Mouse (Mus musculus) lung, postnatal 4 days (tissue): ENCODE measurements around the gene Hic2.
"Not testable (repeated sequence)": the region's sequence is repeated elsewhere in the genome, so short reads cannot be mapped to it uniquely, and the experiment has no call there.

Experiments used
- DNase-seq, 2 experiments: peaks; one replicate each; pipeline ENCODE4 v3.0.0; 2021

Gene Hic2

GRCm38 (mm10) chr16:17232794-17233701 is at the start of gene Hic2:
Gene Hic2 (plus strand): TSS chr16:17233572.
- peak; percentile 96 to 97 for DNase-seq

DNA sequence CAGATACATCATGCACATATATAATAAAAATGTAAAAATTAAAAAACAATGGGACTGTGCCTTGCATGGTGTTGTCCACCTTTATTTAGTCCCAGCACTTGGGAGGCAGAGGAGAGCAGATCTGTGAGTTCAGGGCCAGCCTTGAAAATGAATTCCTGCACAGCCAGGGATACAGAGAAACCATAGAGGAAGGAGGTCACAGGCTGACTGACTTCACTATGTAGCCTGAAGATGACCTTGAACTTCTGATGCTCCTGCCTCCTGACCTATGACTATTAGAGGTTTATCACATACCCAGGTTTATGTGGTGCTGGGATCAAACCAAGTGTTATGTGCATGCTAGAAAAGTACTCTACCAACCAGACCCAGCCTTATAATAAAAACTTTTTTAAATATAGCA is 47.9 kb upstream of the Hic2 start:
- DNase-seq: no peak

- no peak for DNase-seq
Observed at GRCm38 (mm10) chr16:17193823-17194222, 39.5 kb upstream of the Hic2 start.

DNA sequence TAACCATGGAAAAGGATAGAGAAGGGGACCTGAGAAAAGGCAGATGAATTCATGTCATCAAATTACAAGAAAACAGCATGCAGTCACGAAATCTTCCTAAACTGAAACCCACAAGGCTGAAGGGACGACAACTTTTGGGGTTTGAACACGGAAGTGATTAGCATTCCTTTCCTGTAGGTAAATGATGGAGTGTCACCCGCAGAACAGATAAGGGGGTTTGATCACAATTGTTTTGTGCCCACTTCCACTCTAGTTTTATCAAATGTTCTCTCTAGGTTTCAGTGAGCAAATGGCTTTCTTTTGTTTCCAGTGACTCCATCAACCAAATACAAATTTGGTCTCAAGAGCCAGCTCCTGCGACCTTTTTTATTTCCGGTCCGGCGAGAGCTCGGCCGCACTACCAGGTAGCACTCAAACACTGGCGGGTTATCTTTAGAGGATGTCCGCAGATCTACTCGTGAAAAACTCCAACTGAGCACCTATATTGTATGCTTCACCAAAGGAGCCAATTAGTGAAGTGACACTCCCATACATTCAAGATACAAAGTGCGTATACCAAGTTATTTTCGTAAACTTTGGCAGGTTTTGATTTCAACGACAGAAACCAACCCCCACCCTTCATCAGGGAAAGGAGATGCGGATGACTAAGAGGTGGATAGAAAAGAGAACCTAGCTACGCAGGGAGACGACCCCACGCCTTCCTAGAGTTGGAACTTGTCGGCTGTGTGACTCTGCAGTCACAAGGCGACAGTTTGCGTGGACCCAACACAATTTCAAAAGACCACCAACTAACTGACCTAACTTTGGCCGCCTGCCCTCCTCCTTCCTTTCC is 33.0 kb upstream of the Hic2 start:
- DNase-seq: no peak

- peak; percentile 87 to 89 for DNase-seq
Observed at GRCm38 (mm10) chr16:17200953-17201707, 32.2 kb upstream of the Hic2 start.

- DNase-seq: no peak
Observed at GRCm38 (mm10) chr16:17201977-17202376, 31.4 kb upstream of the Hic2 start.

DNA sequence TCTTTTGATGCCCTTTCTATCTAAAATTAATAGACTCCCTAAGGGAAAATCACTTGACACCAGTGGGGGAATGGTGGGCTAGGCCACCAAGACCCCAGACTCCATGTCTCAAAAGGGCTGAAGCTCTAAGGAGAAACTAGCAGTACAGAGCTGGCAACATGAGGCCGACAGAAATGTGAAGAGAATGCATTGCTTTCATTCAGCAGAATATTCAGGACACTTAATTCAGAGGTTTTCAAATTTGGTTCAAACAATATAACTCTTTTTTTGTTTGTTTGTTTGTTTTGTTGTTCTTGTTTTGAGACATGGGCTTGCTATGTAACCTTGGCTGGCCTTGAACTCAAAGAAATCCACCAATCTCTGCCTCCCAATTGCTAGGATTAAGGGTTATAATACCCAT is 30.8 kb upstream of the Hic2 start, which contains the start of gene Ube2l3:
Gene Ube2l3, minus strand, starts transcription at position 101 of the 400 bp plus-strand sequence.
- no peak for DNase-seq

- peak in 1 of 2 experiments; percentile 45 for DNase-seq
Observed at GRCm38 (mm10) chr16:17204990-17205389, 28.4 kb upstream of the Hic2 start.

DNA sequence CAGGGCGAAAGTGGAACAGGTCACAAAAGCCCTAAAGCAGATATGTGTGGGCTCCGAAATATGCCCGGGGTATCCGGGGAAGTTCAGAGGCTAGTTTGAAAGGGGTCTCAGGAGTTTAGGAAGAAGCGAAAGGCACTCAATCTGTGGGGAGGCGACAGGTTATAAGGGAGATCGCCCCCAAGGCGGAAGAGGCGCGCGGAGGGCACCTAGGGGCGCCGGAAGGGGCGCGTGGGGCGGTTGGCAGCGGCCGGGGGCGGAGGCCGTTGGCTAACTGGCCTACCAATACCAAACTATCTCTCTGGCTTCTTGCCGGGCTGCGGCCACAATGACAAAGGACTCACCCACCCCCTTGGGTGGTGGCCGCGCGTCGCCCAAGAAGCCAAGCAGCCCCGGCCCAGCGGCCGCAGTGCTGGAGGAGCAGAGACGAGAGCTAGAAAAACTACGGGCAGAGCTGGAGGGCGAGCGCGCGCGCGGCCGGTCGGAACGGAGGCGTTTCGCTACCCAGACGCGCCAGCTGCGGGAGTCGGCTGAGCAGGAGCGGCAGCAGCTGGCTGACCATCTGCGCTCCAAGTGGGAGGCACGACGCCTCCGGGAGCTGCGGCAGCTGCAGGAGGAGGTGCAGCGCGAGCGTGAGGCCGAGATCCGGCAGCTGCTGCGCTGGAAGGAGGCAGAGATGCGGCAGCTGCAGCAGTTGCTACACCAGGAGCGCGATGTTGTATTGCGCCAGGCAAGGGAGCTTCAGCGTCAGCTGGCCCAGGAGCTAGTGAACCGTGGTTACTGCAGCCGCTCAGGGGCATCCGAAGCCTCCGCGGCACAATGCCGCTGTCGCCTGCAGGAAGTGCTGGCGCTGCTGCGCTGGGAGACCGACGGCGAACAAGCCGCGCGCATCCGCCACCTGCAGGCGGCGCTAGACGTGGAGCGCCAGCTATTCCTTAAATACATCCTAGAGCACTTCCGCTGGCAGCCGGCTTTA is 24.7 kb upstream of the Hic2 start, which contains the start of gene Rimbp3:
Gene Rimbp3, plus strand, starts transcription at position 215 of the 973 bp plus-strand sequence.
- DNase-seq: peak; percentile 88 to 89

- peak; percentile 22 to 26 for DNase-seq
Observed at GRCm38 (mm10) chr16:17209404-17209960, 23.9 kb upstream of the Hic2 start.

GRCm38 (mm10) chr16:17209981-17210838 is 23.2 kb upstream of the Hic2 start:
- peak; percentile 91 to 93 for DNase-seq

GRCm38 (mm10) chr16:17216934-17217633 is 16.3 kb upstream of the Hic2 start:
- no peak for DNase-seq

DNA sequence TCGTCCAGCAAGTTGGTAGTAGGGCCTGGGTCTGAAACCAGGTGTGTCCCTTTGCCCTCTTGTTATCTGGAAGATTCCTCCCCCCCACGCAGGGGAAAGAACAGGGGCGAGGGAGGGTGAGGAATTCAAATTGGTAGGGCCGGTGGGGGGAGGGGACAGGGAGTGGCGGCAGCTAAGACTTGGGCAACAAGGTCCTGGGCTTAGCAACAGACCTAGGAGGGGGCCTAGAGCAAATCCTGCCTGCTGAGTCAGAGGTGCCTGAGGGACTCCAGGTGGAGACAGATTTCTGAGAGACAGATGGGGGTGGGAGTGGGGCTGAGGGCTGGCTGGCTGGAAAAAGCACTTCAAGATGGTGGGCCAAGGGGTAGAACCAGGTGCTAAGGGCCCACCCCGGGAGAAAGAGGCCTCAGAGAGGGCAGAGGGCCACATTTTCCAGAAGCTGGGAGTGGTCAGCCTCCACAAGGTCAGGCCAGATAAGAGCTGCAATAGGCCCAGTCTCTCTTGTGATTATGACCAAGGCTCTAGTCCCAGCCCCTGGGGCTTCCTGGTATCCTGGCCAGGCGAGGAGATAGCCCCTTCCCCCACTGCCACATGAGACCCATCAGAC is 13.1 kb upstream of the Hic2 start:
- no peak for DNase-seq

DNA sequence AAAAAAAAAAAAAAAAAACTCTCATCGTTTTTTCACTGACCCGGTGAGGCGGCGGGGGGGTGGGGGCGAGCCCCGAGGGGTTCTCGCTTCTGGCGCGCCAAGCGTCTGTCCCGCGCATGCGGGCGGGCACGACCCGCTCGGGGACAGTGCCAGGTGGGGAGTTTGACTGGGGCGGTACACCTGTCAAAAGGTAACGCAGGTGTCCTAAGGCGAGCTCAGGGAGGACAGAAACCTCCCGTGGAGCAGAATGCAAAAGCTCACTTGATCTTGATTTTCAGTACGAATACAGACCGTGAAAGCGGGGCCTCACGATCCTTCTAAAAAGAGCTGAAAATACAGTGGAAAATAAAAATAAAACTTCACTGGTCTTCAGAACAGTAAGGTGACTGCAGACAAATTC is 11.2 kb upstream of the Hic2 start:
- DNase-seq: peak; percentile 90 to 93

GRCm38 (mm10) chr16:17225584-17225983 is 7.8 kb upstream of the Hic2 start:
- peak; percentile 41 to 52 for DNase-seq

GRCm38 (mm10) chr16:17226496-17226895 is 6.9 kb upstream of the Hic2 start:
- no peak for DNase-seq

- DNase-seq: not testable (repeated sequence)
Observed at GRCm38 (mm10) chr16:17231523-17231922, 1.8 kb upstream of the Hic2 start.

GRCm38 (mm10) chr16:17233702-17234498 is 528 bp downstream of the Hic2 start:
- DNase-seq: peak; percentile 47 to 52
